Mouse (Mus musculus) bone marrow macrophage, adult 2 months (primary cell): ENCODE results near the gene Aoc3.

Experiments used
- CTCF ChIP-seq: IDR thresholded peaks from 2 replicates; pipeline ENCODE4 v1.5.1; 2012; ENCODE audit warnings: low read depth, mild to moderate bottlenecking, low read length, moderate library complexity
- POLR2A ChIP-seq: IDR thresholded peaks from 2 replicates; pipeline ENCODE4 v1.6.1; 2012; ENCODE audit warnings: mild to moderate bottlenecking, low read depth, low read length, borderline replicate concordance

DNA sequence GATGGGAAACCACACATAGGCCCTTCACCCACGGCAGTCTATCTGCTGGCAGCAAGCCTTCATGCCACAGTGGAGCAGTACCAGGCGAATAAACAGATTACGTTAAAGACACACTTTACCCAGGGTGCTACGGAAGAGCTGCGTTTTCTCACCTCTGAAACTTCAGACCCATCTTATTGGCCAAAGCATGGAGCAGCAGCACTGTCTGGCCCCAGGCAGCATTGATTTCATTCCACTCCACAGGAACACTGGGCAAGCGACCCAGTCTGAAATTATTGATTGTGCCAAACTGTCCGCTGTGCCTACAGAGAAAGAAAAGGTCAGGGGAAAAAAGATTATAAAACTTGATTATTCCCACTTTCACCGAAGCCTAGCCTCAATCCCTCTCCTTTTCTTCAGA, 39.2 kb upstream of the Aoc3 start:
- no peak for TF ChIP-seq CTCF
- no peak for TF ChIP-seq POLR2A
